Mouse (Mus musculus) liver, adult (tissue): ENCODE results near the gene Cabp1.

ENCODE experiments used
- GATA4 ChIP-seq: IDR thresholded peaks from 2 replicates; pipeline ENCODE4 v1.6.1; 2014; ENCODE audit warnings: mild to moderate bottlenecking, low read length; ENCODE audit not compliant: insufficient replicate concordance

Gene Cabp1

DNA sequence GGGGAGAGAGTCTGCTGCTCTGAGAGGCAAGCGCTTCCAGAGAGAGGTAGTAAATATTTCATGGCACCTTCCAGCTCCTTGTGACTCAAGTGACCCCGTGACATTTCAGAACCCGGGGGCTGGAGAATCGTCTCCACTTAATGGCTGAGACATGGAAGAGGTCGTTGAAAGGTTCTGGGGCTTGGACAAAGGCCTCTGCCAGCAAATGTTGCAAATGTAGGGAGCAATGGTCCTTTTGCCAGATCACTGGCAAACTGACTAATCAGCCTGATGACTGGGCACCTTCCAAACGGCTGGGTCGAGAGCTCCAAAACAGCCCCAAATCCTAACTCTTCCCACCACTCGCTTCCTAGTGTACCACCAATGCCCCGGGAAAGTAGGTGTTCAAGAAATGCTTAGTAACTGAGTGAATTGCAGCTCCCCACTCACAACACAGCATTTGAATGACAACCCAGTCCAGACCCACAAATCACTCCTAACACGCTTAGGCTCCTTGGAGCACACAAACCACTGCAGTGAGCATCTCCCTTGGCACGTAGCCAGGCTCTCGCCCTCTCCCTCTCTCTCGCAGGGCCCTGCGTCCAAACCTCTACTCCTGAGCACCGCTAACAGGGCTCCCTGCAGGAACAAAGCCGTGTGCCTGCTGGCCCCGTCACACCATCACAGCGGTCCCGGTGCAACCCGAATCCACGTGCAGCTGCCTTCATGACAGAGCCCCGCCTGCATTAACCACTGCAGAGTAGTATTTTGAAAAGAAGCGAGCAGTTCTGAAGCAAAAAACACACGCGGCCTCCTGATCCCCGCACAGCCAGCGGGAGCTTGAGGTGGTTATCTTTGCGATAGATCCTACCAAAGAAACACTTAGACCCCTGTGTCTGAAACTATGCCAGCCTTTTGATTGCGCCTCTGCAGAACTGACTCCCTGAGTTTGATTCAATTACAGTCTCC lies 2.0 kb downstream of the Cabp1 start:
- no peak for TF ChIP-seq GATA4

DNA sequence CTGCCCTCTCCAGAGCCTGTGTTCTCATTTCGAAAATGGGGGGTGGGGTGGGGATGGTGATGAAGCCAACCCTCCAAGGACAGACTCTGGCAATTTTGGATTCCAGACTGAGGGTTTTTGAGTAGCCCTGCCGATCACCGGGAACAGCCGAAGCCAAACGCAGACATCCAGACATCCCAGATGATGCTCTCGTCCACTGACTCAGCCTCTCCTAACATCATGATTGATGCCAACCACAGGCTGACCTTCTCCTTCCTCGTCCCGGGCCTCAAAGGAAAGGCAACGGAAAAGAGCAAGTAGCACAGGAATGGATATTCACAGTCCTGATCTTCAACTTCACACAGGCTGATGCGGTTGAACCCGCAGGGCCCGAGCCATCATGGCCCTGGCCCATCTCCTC lies 4.1 kb downstream of the Cabp1 start:
- TF ChIP-seq GATA4, result no peak

DNA sequence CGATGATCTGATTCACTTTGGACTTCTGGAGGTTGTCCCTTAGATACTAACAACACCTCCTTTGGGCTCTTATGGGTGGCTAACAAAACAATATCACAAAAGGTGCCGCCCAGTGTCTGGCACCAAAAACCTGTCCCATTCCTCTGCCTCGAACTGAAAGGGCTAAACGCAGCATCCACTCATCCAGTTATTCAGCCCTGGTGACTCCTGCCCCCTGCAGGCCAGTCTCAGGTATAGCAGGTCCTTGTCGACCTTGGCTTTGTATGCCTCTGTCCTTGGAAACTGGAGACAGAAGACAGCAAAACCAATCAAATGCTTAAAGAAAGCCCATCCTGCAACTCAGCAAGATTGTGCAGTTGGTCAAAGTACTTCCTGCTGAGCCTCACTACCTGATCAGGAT lies 5.4 kb downstream of the Cabp1 start:
- TF ChIP-seq GATA4, result no peak

DNA sequence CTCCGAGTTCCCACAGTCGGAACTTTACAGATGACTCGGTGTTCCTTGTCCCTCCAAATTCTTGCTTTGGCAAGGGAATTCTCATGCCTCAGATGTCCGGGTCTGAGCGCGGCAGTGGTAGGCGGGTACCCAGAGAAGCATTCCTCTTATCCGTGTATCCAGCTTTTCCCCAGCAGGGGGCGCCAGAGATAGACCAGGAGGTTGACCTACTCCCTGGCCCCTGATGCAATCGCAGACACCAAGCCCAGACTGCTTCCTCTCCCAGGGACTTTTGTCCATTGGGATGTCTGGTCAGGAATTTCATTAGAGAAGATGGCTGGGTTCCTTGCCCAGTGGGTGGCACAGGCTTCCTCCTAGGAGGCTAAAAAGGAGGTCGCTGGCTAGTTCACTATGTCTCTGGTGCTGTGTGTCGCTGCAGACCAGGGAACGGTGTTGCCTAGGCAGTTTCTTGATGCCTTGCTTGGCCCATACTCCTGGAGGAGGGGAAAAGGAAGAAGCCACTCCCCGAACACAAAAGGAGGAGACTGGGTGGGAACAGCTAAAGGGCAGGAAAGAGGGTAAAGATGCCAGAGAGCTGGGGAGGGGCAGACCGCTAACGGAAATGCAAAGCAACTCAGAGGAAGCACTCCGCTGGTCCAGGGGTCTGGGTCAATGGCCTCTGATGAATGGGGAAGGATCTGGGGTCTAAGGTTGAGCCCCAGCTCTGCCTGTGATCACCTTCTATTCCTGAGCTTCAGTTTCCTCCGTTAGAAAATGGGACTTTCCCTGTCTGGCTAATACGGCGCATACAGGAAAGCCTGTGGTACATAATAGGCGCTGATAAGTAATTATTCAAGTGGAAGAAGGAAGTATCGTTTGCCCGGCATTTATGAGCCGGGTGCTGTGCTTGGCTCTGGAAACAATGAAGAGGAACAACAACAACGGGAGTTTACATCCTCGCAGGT lies 6.7 kb downstream of the Cabp1 start:
- peak; percentile 88; the same call in 1 of the 2 replicates for TF ChIP-seq GATA4

DNA sequence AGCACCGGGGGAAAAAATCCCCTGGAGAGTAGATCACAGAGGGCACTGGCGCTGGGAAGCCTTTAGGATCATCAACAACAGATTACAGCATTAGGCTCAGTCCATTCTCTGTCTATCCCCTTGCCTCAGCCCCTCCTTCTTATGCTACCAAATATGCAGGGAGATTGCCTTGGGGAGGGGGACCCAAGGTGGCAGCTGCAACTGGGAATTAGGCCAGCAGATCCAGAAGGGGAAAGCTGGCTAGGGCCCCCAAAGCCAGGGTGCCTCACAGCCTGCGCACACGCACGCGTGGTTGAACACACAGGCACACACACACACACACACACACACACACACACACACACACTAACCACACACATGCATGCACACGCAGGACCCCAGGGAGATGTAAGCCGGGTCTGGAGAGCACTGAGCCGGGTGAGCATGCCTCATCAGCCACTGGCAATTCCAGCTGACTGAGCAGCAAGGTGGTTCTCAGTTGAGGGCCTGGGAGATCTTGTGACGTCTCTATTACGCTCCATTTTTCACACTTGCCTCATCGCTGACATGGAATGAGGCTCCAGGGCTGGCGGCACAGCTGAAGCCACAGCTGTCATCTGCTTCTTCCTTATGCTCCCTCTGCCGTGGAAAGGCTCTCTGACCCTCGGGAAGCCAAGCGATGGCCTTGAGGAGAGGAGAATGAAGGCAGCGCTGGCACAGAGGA lies 7.7 kb downstream of the Cabp1 start:
- TF ChIP-seq GATA4, result no peak

DNA sequence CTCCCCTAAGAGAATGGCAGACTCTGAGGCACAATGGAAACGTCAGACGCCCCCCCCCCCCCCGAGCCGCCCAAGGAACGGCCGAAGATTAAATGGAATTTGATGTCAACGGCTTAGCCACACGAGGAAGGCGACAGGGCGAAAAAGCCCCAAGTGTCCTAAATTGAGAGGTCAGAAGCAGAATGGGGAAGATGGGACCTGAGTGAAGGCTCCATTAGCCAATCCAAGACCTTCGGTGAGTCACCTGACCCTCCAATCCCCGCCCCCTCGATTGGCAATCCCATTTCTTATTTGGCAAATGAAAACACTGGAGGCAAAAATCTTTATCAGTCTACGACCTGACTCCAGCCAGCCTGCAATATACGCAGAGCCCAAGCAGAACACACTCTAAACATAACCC lies 9.5 kb downstream of the Cabp1 start:
- no peak for TF ChIP-seq GATA4

DNA sequence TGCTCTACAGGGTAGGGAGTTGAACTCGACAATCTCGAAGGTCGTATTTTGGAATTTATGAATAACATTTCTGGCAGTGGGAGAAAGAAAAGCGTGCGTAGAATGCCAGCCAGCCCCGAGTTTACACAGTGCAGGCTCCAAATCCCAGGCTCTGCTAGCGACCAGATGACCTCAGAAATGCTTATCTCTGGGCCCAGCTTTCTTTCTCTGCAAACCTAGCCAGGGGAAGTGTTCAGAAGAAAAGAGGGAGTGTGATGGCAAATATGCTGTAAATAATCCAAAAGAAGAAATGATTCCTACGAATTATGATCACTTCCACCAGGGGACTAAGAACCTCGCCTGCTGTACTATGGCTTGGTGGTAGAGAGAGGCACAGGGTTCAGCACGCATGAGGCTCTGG lies 10.7 kb downstream of the Cabp1 start:
- TF ChIP-seq GATA4, result no peak

DNA sequence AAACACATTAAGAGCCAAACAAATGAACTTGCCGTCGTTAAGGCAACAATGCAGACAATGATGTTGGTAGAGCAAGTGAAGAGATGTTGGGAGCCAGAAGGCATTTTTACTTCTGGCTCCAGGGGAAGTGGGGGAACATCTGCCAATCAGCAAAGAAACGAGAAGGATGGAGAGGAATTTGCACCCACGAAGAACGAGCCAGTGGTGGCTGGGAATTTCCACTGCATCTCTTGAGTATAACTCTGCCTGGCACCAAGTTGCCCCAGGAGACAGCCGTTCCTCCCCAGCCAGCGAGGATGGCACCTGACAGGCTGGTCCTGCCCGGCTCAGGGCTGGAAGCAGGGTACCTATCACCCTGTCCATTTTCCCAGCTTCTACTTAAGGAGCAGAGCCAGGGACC lies 11.3 kb downstream of the Cabp1 start:
- TF ChIP-seq GATA4, result no peak

DNA sequence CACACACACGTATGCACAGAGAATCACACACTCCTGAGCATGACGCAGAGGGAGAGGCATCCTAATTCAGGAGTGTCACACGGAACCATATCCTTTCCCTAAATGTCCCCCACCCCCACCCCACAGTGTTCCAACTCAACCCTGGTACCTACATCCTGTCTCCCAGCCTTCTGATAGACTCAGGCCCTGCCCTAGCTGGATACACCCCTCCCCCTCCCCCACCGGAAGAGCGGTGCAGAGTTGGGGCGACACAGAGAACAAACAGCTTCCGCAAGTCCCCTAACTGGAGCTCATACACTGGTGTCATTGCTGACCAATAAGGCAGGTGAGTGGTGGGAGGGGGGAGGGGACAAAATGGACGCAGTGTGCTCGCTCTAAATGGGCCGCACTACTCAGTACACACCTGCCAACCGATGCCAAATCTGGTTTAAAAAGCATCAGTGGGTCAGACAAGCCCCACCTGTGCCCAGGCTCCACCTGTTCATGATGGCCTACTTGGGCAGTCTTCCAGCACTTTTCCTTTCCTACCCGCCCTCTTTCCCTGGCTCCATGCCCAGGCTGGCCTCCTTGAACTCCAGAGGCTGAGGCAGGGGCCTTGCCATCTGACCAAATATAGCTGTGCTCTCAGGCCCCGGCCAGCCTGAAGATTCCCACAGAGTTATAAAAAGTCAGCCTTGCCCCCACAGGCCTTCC lies 12.8 kb downstream of the Cabp1 start:
- TF ChIP-seq GATA4, result no peak

DNA sequence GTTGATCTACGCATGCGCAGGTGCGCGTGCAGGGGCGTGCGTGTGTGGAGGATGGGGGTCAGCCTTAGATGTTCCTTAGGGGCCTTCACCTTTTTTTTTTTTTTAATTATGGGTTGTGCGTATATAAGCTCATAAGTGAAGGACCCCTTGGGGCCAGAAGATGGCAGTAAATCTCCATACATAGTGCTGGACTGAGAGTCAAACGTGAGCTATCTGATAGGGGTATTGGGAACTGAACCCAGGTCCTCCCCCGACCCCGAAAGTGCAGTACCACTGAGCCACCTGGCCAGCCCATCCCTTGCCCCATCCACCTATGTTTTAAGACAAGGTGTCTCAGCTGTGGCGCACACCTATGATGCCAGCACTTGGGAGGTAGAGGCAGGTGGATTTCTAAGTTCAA lies 14.6 kb downstream of the Cabp1 start:
- TF ChIP-seq GATA4, result no peak

DNA sequence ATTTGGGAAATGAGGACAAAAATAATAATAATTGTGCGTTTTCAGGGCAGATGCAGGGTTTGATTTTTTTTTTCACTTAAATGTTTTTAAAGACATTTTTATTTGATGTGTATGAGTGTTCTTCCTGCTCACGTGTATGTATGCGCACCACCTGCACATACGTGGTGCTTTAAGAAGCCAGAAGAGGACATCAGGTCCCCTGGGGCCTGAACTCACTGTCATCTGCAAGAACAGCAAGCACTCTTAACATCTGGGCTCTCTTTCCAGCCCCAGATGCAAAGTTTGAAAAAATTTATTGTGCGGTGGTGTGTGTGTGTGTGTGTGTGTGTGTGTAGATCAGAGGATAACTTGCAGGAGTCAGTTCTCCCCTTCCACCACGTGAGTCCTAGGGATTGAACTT lies 16.3 kb downstream of the Cabp1 start:
- no peak for TF ChIP-seq GATA4

DNA sequence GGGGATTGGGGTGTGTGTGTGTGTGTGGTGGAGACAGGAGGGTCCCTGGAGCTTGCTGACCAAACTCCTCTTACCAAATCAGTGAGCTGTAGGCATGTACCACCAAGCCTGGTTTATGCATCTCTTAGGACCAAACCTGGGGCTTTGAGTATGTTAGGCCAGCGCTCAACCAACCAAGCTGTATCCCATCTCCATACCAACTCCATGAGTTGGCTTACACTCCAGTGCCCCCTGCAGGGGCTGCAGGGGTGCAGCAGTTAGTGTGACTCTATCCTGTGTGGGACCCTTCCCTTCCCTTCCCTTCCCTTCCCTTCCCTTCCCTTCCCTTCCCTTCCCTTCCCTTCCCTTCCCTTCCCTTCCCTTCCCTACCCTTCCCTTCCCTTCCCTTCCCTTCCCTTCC lies 19.6 kb downstream of the Cabp1 start:
- no peak for TF ChIP-seq GATA4

DNA sequence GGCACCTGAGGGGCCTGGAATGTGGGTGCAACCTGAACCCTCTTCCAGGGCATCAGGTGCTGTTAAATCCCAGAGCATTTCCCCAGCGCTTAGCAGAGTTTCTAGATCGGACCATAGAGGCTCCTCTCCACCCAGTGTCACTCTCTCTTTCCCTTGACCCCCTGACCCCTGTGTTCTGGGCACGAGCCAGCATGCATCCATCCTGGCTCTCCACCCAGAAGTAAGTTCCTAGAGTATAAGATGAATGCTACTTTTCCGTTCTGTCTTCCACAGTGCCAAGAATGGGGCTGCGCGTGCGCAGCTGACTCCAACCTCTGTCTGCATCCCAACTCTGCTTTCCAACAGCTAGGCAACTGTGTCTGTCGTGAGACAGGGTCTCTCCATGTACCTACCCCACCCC lies 24.0 kb downstream of the Cabp1 start:
- TF ChIP-seq GATA4, result no peak

DNA sequence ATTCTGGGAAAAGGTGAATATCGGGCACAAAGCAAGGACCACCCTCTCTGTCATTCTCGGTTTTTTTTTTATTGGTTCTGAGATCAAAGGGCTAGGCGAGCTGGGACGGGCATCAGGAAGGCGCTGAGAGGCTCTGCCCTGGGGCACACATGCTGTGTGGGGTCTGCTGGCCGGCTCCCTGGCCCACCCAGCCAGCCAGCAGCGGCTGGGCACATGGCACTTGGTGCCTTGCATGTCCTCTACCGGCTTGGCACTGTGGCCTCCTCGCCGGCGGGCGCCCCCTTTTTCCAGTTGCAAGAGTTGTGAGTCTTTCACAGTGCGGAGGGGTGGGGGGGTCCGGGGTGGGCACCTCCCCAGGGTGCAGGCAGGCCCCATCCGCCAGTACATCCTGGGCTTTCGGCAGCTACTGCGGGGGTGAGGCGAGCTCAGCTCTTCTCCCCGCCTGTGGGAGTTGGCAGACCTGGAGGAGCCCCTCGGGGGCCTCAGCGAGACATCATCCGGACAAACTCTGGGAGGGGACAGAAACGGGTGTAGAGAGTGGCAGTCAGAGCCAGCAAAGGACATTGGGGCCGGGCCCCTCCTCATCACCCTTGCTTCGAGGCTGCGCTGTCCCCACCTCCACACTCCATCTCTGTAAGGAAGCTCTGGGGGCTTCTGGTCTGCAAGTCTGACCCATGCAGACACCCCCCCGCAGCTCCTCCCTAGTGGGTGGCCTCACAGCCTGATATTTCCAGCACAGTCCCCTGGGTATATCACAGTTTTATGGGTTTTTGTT lies 25.4 kb downstream of the Cabp1 start:
- no peak for TF ChIP-seq GATA4
